Mouse (Mus musculus): ENCODE measurements around the gene Ovca2.

Ovca2 gene

GRCm38 (mm10) chr11:75126384-75126783, 52.3 kb downstream of the Ovca2 start:
- no peak for DNase-seq (ENCODE audit: low spot score in 2 of 2)
